Mouse (Mus musculus) c-Kit-positive CD71-positive TER-119-positive erythroid progenitor cells, embryonic 14.5 days (primary cell): ENCODE data around the gene Zzz3.
"Not testable (repeated sequence)": the region's sequence is repeated elsewhere in the genome, so short reads cannot be mapped to it uniquely, and the experiment has no call there.

Experiments
- DNase-seq: peaks from one replicate; pipeline ENCODE4 v3.0.0-alpha.2; 2013; ENCODE audit warnings: low spot score

Gene Zzz3

GRCm38 (mm10) chr3:152401964-152402670, 6.8 kb downstream of the Zzz3 start:
- no peak for DNase-seq

DNA sequence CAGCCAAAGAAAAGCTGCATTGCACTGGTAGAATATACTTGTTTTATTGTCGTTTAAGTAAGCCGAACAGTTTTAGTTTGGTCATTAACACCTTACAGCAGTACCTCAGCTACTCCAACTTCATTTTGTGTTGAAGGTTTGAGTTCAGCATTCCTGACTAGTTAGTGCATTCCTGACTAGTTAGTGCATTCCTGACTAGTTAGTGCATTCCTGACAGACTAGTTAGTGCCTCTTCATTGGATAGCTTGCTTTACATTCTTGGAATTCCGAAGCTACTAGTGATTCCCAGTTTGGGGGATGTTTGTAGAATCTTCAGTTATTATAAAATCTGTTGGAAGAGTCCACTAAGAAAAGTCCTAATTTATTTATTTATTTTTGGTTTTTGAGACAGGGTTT, 7.4 kb downstream of the Zzz3 start:
- no peak for DNase-seq

DNA sequence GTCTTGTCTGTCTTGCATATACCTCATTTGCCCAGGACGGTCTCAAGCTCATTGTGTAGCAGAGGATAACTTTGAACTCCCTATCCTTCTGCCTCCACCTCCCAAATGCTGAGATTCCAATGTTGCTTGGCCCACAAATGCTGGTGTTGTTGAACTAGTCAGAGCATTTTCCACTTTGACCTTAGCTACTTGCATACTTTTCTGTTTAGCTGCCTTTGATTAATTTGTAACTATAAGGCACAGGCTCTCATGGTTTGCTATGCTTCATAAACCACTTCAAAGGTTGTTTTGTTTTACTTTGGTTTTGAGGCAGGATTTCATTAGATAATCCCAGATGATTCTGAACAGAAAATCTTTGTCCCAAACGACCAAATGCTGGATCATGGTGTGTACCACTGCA, 8.6 kb downstream of the Zzz3 start:
- no peak for DNase-seq

DNA sequence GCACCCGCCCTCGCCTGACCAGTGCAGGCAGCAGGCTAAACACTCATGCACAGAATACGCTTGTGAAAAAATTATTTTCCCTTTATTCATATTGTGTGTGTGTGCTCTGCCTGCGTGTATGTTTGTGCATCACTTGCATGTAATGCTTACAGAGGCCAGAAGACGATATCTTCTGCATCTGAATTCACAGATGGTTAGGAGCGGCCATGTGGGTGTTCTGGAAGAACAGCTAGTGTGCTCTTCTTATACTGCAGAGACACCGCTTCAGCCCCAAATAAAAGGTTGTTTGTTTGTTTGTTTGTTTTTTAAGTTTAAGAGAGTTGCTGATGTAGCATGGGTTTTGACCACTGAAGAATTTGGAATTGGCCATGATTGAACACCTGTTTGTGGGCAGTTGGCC, 10.1 kb downstream of the Zzz3 start:
- no peak for DNase-seq

DNA sequence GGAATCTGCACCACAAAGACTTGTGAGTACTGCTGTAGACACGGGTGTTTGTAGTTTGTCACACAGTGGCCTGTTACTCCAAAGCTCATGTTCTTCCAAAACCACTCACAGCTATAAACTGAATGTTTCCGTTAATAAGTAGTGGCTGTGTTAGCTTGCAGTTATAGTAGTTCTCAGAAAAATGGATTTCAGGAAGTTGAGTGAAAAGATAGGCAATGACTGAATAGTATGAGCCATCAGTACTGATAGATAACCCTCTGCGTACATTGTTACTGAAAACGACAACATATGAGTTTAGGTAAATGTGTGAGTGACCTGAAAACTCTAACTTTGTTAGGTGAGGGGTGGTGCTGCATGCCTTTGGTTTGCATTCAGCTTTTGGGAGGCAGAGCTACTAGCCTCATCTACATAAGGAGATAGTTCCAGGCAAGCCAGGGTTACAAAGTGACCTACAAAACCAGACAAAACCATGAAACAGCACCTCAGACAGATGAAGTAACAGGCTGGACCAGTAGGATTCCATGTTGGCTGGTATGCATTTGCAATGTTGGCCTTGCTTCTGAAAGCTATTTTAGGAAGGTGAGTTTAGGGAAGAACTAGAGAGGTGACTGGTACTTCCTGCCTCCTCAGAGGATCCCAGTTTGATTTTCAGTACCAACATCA, 10.8 kb downstream of the Zzz3 start:
- no peak for DNase-seq

DNA sequence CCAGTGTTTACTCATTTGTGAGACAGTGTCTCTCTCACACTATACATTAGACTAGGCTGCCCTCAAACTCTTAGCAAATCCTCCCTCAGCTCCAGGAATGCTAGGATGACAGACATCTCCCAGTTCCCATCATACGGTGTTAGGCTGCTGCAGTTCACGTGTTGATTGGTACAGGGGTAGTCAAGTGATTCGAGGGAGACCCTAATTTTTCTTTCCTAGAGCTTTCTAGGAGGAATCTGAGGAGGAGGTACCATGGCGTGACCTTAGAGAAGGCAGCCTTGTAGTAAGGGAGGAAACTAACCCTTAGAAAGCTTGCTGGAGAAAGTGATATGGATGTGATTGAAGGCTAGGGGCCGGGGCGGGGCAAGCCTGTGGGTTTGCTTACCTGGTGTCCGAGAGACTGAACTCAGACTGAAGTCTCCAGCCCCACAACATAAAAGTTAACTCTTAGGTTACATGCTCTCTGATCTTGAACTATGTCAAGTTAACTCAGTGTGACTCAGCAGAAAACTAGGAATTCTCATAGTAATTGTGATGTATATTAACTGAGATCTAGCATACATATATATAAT, 15.8 kb downstream of the Zzz3 start:
- no peak for DNase-seq

DNA sequence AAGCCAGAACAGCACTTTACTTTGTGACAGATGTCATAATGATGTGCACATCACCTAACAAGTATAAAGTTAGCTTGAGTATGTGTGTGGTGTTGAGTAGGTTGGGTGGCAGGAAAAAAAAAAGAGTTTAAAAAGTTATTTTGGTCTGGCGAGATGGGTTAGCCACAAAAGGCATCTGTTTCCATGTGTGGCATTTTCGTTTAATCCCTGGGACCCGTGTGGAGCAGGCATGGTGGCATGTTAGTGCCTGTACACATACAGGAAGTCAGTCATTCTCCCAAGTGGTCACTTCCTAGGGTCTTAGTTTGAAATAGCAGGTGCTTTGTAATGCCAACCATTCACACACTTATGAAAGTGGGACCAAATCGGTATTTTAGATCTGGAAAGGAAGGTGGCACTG, 17.1 kb downstream of the Zzz3 start:
- no peak for DNase-seq

GRCm38 (mm10) chr3:152428925-152429324, 33.7 kb downstream of the Zzz3 start:
- no peak for DNase-seq

- no peak for DNase-seq
These were observed 37.4 kb downstream of the Zzz3 start for GRCm38 (mm10) chr3:152432677-152433076.

GRCm38 (mm10) chr3:152435590-152435989, 40.3 kb downstream of the Zzz3 start:
- DNase-seq, result no peak

- DNase-seq, result no peak
These were observed 42.8 kb downstream of the Zzz3 start for GRCm38 (mm10) chr3:152438068-152438467.

- DNase-seq, result no peak
These were observed 47.5 kb downstream of the Zzz3 start for GRCm38 (mm10) chr3:152442795-152443194.

DNA sequence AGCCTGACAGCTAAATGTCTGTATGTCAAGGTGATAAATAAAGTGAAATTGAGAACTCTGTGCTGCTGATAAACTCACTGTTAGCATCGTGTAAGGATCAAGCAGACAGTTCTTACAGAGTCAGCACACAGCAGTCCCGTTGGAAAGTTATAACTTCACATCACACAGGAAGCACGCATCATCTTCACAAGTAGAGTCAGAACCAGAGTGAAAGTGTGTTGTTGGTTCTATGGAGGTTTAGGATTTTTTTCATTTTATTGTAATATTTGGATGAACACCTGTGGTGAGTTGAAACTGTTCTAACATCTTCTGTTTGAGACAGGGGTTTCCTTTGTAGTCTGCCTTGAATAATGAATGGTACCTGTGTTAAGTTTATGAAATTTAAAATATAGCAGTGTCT, 48.8 kb downstream of the Zzz3 start:
- DNase-seq, result no peak

DNA sequence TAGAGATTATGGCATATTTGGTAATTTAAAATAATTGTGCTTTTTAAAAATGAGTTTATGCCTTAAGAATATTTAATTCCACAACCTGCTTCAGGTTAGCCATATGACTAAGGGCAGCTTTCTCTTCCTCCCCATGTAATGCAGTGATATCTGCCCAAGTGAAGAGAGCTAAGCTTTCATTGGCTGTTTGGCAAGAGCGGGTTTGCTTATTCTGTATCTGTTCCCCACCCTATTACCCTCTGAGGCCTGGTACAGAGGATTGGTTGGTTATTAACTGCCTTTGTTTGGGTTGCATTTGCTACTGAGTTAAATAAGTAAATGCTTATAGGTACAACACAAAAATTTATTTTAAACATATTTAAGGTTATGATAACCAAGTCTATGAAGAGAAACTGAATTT, 51.7 kb downstream of the Zzz3 start:
- no peak for DNase-seq

GRCm38 (mm10) chr3:152453163-152453562, 57.9 kb downstream of the Zzz3 start:
- DNase-seq, result no peak

- peak; percentile 15 for DNase-seq
These were observed 62.2 kb downstream of the Zzz3 start for GRCm38 (mm10) chr3:152457308-152458035.

GRCm38 (mm10) chr3:152458875-152459274, 63.6 kb downstream of the Zzz3 start:
- DNase-seq, result not testable (repeated sequence)

DNA sequence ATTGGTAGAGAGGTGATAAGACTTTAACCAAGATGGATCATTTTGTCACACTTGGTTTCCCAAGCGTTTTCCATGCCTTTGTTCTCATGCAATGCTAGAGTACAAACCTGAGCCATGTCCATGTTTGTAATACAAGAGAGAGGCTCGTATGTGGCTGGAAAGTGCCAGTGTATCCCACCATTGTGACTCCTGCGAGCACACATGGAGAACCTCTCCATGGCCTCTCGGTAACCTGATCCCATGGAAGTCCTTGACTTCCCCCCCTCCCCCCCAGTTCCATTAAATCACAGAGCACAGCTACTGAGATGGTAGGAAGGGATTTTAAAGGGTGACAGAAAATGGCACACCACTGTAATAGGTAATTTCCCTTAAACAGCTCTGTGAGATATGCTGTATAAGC, 65.5 kb downstream of the Zzz3 start:
- DNase-seq, result no peak

- no peak for DNase-seq
These were observed 66.8 kb downstream of the Zzz3 start for GRCm38 (mm10) chr3:152462038-152462547.

DNA sequence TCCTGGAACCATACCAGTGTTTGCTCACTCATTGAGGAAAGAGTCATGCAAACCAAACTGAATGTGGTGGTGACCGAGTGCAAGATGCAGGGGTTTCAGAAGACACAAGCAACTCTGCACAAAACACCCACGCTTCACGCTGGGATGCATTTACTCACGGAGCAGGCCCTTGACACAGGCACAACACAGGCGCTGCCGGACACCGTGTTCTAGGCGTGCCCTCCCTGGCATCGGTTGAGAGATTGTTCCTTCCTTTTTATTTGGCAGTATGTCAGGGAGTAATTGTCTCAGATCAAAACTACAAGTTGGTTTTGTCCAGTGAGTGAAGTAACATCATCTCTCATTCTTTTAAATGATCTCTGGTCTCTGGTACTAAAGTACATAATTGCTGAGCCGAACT, 67.6 kb downstream of the Zzz3 start:
- no peak for DNase-seq

DNA sequence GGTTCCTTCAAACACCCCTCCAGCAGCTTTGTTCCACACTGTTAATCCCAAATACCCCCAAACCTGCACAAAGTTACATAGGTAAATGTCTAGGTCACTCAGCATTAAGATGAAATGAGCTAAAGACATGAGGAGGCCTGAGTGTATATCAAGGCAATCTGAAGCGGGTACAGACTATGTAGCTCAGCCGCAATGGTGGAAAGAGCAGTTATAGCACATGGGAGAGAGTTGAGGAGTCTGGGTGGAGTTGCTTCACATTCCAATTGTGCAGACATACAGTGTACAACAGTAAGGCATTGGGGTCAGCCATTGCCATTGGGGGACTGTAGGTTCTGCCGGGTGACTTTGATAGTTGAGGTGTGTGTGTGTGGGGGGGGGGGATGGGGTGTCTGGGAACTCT, 69.2 kb downstream of the Zzz3 start:
- DNase-seq, result no peak

- no peak for DNase-seq
These were observed 70.1 kb downstream of the Zzz3 start for GRCm38 (mm10) chr3:152465338-152465737.

DNA sequence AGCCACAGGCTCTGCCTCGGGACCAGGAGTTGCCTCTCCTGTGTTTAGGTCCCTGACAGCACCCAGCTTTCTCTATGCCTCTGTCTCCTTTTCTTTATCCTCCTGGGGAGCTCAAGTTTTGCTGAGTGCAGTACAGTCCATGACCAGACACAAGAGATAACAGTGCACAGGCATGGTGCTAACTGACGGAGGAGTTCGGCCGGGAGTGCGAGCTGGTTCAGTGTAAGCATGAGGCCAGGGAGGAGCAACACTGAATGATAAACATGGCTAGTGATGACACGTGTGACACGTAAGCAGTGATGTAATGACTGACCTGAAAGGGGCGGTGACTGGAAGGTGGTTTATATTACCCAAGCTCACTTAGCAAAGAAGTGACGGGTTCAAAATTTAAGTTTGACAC, 71.6 kb downstream of the Zzz3 start:
- DNase-seq, result peak; percentile 15
